Mouse (Mus musculus) left cerebral cortex, postnatal 10 days (tissue): Measurements from ENCODE around the gene Thra. TPM values are rescaled to one million over a fixed set of nuclear protein-coding genes. Genes with fewer than 3 reads are reported as not detected.

Experiments
- DNase-seq, 2 experiments: peaks; one replicate each; pipeline ENCODE4 v3.0.0; 2021 to 2022; ENCODE audit warnings: low spot score in 2 of 2, mixed read lengths in 1 of 2; ENCODE audit errors: extremely low spot score in 1 of 2
- intact Hi-C: fragments of 180-260 bp; cut with DNase I; formaldehyde crosslinking; loops from one replicate; pipeline ENCODE4 v1.15.1; 2025
- total RNA-seq, 2 experiments: library from RNA; stranded (reverse); gene quantifications; 2 replicates each; pipeline ENCODE4 v1.2.3; 2021

The Thra gene
- total RNA-seq, 2 experiments from 2014 or later = 1,115 to 1,123 TPM

DNA sequence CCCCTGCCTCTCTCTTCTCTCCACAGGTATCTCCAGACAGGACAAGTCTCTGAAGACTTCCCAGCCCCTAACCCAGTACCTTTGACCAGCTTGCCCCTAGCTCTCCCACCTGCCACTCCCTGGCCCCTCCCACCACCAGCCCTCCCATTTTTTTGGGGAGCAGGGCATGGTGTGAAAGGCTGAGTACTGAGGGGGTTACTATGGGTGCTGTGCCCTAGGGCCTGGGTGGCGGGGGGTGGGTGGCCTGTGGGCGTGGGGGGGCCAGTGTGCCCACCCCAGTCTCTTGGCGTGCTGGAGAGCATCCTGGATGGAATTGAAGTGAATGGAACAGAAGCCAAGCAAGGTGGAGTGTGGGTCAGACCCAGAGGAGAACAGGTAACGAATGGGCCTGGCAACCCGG, 12.8 kb downstream of the Thra start:
- DNase-seq = no peak
- intact Hi-C loops = no loop called here

- peak in 1 of 2 experiments; percentile 45 for DNase-seq
- intact Hi-C loops = no loop called here
Measured at GRCm38 (mm10) chr11:98754151-98754620, 13.7 kb downstream of the Thra start.

DNA sequence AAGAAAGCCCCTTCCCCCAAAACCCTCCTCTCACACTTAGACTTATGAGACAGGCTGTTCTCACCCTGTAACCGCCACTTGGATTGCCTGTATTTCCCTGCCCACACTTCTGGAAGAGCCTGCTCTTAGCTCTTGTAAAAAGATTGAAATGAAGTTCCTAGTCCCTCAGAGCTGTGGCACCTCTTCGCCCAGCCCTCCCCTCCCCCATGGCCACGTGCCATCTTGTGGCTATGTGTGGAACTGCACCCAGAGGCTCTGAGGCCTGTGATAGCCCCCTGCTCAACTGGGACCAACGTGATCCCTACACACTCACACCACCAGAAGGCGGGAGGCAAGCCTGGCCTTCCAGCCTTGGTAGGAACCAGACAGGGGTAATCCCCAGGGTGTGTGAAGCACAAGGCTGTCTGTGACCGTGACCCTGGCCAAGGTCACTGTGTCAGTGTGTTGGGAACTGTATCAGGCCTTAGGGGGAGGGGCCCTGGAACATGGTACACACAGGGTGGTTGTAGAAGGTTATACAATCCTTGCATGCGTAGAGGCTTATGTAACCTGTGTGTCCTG, 14.3 kb downstream of the Thra start:
- intact Hi-C loops = no loop called here
- peak in 1 of 2 experiments; percentile 84 for DNase-seq

DNA sequence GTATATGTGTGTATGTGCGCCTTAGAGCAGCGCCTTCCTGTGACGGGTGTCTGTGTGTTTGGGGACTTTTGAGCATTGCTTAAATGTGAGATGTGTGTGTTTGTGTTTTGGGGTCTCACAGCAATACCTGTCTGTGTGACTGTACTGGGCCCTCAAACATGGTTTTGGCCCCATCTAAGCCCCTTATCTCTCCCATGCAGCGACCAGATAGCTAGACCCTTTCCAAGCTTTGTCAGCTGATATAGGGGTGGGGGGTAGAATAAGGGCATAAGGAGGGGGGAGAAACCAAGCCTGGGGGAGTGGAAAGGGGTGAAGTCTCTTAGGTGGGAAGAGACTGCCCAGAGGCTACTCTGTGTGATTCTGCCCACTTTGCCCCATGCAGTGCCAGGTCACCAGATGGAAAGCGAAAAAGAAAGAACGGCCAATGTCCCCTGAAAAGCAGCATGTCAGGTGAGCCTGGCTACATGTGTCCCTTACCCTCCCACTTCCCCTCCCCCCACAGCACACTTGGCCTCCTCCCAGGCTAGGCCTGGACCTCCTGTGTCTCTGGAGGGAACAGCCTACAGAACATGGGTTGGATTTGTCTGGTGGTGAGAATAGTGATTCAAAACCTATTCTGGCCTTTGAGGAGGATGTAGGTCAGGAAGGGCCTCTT, 15.4 kb downstream of the Thra start:
- intact Hi-C loops = no loop called here
- no peak for DNase-seq

DNA sequence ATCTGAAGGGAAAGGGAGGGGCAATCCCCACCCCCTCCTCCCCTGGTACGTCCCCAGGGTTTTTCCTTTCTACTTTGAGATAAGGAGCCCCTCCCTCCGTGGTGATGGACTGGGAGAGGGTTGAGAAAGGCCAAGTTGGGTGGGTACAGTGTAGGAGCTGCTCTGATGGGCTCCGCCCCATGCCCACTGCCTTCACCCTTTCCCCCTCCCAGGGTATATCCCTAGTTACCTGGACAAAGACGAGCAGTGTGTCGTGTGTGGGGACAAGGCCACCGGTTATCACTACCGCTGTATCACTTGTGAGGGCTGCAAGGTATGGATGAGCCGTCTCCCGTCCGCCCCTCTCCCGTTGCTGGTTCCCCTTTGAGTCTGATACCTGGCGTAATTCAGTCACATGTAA, 16.3 kb downstream of the Thra start:
- DNase-seq = no peak
- intact Hi-C loops = no loop called here

GRCm38 (mm10) chr11:98761939-98762338, 21.5 kb downstream of the Thra start:
- no peak for DNase-seq

GRCm38 (mm10) chr11:98762756-98763501, 22.5 kb downstream of the Thra start:
- intact Hi-C loops = loop anchor here (5.0 kb wide), 1 partner anchor 46 kb away; no protein-coding TSS in a partner anchor

More at GRCm38 (mm10) chr11:98761939-98762338, 21.5 kb downstream of the Thra start:
- intact Hi-C loops = loop anchor here (5.0 kb wide), 1 partner anchor 45 kb away; no protein-coding TSS in a partner anchor

DNA sequence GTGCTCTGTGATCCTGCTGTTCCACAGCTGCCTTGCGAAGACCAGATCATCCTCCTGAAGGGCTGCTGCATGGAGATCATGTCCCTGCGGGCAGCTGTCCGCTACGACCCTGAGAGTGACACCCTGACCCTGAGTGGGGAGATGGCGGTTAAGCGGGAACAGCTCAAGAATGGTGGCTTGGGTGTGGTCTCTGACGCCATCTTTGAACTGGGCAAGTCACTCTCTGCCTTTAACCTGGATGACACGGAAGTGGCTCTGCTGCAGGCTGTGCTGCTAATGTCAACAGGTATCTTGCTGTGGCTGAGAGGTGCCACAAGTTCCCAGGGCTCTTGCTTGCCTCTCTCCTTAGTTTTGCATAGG, 23.0 kb downstream of the Thra start:
- DNase-seq = no peak
- intact Hi-C loops = loop anchor here (5.0 kb wide), 1 partner anchor 46 kb away; no protein-coding TSS in a partner anchor

More at GRCm38 (mm10) chr11:98762756-98763501, 22.5 kb downstream of the Thra start:
- peak in 1 of 2 experiments; percentile 62 for DNase-seq

DNA sequence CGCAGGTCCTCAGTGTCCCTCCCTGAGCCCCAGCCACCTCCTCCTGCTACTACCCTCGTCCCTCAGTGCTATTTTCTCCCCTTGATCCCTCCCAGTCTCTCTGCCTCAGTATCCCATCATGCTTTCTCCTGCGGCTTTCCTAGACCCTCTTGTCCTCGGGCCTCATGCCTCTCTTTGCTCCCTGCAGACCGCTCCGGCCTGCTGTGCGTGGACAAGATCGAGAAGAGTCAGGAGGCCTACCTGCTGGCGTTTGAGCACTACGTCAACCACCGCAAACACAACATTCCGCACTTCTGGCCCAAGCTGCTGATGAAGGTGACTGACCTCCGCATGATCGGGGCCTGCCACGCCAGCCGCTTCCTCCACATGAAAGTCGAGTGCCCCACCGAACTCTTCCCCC, 23.7 kb downstream of the Thra start:
- DNase-seq = peak in 1 of 2 experiments; percentile 52
- intact Hi-C loops = loop anchor here (5.0 kb wide), 1 partner anchor 47 kb away; no protein-coding TSS in a partner anchor

GRCm38 (mm10) chr11:98764746-98765145, 24.3 kb downstream of the Thra start:
- intact Hi-C loops = loop anchor here (5.0 kb wide), 1 partner anchor 47 kb away; no protein-coding TSS in a partner anchor

GRCm38 (mm10) chr11:98765421-98766309, 25.2 kb downstream of the Thra start:
- intact Hi-C loops = no loop called here
- DNase-seq = peak in 1 of 2 experiments; percentile 62

More at GRCm38 (mm10) chr11:98764746-98765145, 24.3 kb downstream of the Thra start:
- DNase-seq = no peak

DNA sequence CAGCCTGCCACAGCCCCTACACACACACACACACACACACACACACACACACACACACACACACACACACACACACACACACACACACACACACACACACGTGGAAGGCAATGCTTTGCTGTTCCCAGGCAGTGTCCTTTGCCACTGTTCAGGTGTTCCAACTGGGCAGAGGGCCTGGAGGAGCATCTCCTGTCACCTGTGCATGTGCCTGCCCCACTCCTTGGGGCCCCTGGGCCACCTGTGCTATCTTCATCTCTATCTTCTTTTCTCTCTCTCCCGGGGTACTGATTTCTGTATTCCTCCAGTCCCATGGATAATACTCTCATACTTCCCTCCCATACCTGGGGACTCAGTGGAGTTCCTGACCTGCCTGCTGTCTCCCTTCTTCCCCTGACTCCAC, 25.9 kb downstream of the Thra start:
- intact Hi-C loops = no loop called here
- no peak for DNase-seq

GRCm38 (mm10) chr11:98766816-98767215, 26.4 kb downstream of the Thra start:
- DNase-seq = peak in 1 of 2 experiments; percentile 58
- intact Hi-C loops = no loop called here

DNA sequence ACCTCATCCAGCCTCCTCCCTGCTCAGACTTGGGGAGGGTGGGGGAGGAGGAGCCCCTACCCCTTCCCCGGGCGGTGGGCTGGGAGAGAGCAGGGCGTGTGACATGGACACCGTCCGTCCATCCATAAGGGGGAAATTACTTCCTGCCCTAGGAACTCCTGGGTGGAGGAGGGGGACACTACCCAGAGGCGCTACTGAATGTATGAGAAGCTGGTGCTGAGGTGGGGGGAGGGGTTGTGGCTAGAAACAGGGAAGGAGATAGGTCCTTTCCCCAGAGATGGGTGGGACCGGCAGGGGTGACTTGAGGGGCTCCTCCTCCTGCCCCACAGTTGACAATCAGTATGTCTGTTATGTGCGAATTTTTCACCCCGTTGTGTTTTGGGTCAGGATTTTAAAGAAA, 26.8 kb downstream of the Thra start:
- peak in 1 of 2 experiments; percentile 83 for DNase-seq

GRCm38 (mm10) chr11:98767713-98768112, 27.3 kb downstream of the Thra start:
- intact Hi-C loops = no loop called here
- peak in 1 of 2 experiments; percentile 33 for DNase-seq

More for the DNA sequence above, 26.8 kb downstream of the Thra start:
- intact Hi-C loops = no loop called here

DNA sequence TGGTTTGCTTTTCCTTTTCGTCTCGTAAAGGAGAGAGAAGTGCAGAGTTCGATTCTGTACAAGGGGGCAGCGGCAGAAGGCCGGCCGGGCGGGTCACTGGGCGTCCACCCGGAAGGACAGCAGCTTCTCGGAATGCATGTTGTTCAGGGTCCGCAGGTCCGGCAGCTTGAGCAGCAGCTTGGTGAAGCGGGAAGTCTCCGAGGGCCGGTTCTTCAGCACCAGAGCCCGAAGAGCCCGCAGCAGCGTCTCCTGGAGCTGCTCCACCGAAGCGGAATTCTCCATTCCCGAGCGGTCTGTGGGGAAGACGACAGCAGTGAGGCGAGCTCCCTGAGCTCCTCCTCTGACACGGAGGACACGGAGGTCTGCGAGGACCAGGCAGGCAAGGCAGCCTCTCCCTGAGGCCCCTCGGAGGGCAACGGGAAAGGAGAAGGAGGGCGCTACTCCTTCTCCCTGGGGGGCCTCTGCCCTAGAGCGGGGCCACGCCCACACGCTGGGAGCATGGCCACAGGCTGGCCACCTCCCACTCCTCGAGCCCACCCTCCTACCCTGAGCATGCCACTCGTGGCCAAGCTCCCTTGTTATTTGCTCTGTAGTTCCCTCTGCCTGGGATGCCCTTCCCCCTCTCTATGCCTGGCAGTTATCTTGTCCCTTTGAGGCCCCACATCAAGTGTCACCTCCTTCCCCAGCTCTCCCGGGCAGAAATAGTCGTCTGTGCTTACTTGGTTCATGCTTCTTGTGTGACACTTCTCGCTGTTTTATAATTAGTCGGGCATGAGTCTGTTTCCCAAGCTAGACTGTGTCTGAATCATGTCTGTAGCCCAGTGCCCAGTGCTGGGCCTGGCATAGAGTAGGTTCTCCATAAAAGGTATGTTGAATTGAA, 27.9 kb downstream of the Thra start:
- DNase-seq = peak in 1 of 2 experiments; percentile 63

More for the DNA sequence above, 27.9 kb downstream of the Thra start:
- intact Hi-C loops = no loop called here
